Mouse (Mus musculus) kidney, postnatal 10 days (tissue): ENCODE results near the gene Myo5c.
A peak's percentile ranks its signal among the peaks of the same experiment; 100 is the strongest.

ENCODE experiments used
- DNase-seq: peaks from one replicate; pipeline ENCODE4 v3.0.0; 2021; ENCODE audit warnings: mixed read lengths

The Myo5c gene

GRCm38 (mm10) chr9:75231841-75232746 is at the start of gene Myo5c:
TSS of gene Myo5c (plus strand) at chr9:75232020.
- peak; percentile 76 for DNase-seq

GRCm38 (mm10) chr9:75187646-75188260 is 44.1 kb upstream of the Myo5c start:
- DNase-seq: no peak

GRCm38 (mm10) chr9:75193858-75194257 is 38.0 kb upstream of the Myo5c start:
- DNase-seq: no peak

GRCm38 (mm10) chr9:75196335-75196734 is 35.5 kb upstream of the Myo5c start:
- DNase-seq: no peak

- DNase-seq: peak; percentile 52
These were observed 34.5 kb upstream of the Myo5c start for GRCm38 (mm10) chr9:75197297-75197696.

GRCm38 (mm10) chr9:75201506-75201905 is 30.3 kb upstream of the Myo5c start:
- DNase-seq: no peak

GRCm38 (mm10) chr9:75202036-75202435 is 29.8 kb upstream of the Myo5c start:
- no peak for DNase-seq

GRCm38 (mm10) chr9:75209246-75209645 is 22.6 kb upstream of the Myo5c start:
- DNase-seq: no peak

- no peak for DNase-seq
These were observed 21.6 kb upstream of the Myo5c start for GRCm38 (mm10) chr9:75210269-75210668.

- DNase-seq: no peak
These were observed 16.9 kb upstream of the Myo5c start for GRCm38 (mm10) chr9:75214743-75215413.

- DNase-seq: no peak
These were observed 11.9 kb upstream of the Myo5c start for GRCm38 (mm10) chr9:75219942-75220341.

- peak; percentile 19 for DNase-seq
These were observed 10.2 kb upstream of the Myo5c start for GRCm38 (mm10) chr9:75221420-75222287.

GRCm38 (mm10) chr9:75232860-75233259 is 1.0 kb downstream of the Myo5c start:
- DNase-seq: no peak

- no peak for DNase-seq
These were observed 2.5 kb downstream of the Myo5c start for GRCm38 (mm10) chr9:75234271-75234741.

- DNase-seq: no peak
These were observed 3.3 kb downstream of the Myo5c start for GRCm38 (mm10) chr9:75234983-75235627.

GRCm38 (mm10) chr9:75235696-75236095 is 3.9 kb downstream of the Myo5c start:
- no peak for DNase-seq

GRCm38 (mm10) chr9:75236416-75237308 is 4.8 kb downstream of the Myo5c start:
- DNase-seq: no peak

GRCm38 (mm10) chr9:75238179-75238578 is 6.4 kb downstream of the Myo5c start:
- no peak for DNase-seq

- DNase-seq: no peak
These were observed 11.2 kb downstream of the Myo5c start for GRCm38 (mm10) chr9:75243052-75243451.

- DNase-seq: no peak
These were observed 12.0 kb downstream of the Myo5c start for GRCm38 (mm10) chr9:75243730-75244406.
